ENCODE assay signal across 8 mouse cellular contexts in genomic region chr9:3404372-3404771, GRCm38 (mm10). TPM values are rescaled to one million over a fixed set of nuclear protein-coding genes. Genes with fewer than 3 reads are reported as not detected.
A peak's percentile ranks its signal among the peaks of the same experiment; 100 is the strongest.
DNase-seq lines count a peak whose midpoint lies in the region; ATAC-seq and TF ChIP-seq lines count a peak whose summit lies in the region.

No protein-coding gene starts in this region.

- no peaks in the 10 kb centered on the region for H3K36me3 ChIP-seq in heart, embryonic 11.5 days (ENCODE audit: control insufficient read depth, insufficient read depth, low read length)
- no peaks in the 10 kb centered on the region for H3K36me3 ChIP-seq in lung, embryonic 14.5 days (ENCODE audit: insufficient read depth)

- ATAC-seq in heart, embryonic 11.5 days (replicated peaks; ENCODE audit: insufficient number of reproducible peaks, low FRiP score, low TSS enrichment): no peak
- peak; percentile 9; the same call in 1 of the 2 replicates for ATAC-seq in lung, embryonic 14.5 days (ENCODE audit: insufficient read depth)

- no peak overlapping the region for H3K27ac ChIP-seq in cortical plate, adult 2 months (ENCODE audit: insufficient read depth, low read length)
- peak overlapping the region; percentile 47; the same call in 1 of the 2 replicates for H3K27ac ChIP-seq in heart, embryonic 11.5 days (ENCODE audit: low read depth, low read length)
- peak overlapping the region; percentile 64 for H3K27ac ChIP-seq in lung, embryonic 14.5 days (ENCODE audit: low read depth)

- no peaks in the 10 kb centered on the region for H3K4me1 ChIP-seq in cortical plate, adult 2 months (ENCODE audit: control insufficient read depth, insufficient read depth, low read length)
- H3K4me1 ChIP-seq in heart, embryonic 11.5 days (ENCODE audit: control insufficient read depth, insufficient read depth, low read length): no peaks in the 10 kb centered on the region
- no peaks in the 10 kb centered on the region for H3K4me1 ChIP-seq in lung, embryonic 14.5 days (ENCODE audit: insufficient read depth)

- H3K4me2 ChIP-seq in heart, embryonic 11.5 days: peak overlapping the region; percentile 66
- peak overlapping the region; percentile 66 for H3K4me2 ChIP-seq in lung, embryonic 14.5 days

- DNase-seq in 416B (ENCODE audit: low read depth) (peak; percentile 86), NIH3T3 (ENCODE audit: low read depth) (peak; percentile 46)
- peak; percentile 14 for DNase-seq in kidney, postnatal 14 days
- peak; percentile 53 for DNase-seq in lung, embryonic 14.5 days
- peak; percentile 48 for DNase-seq in retina, embryonic 14.5 days (ENCODE audit: low spot score)
- no peak for DNase-seq in urinary bladder, adult 2 months (ENCODE audit: low spot score)

- peak overlapping the region; percentile 77 for H3K9ac ChIP-seq in heart, embryonic 11.5 days (ENCODE audit: low read depth, low read length)
- H3K9ac ChIP-seq in lung, embryonic 14.5 days: peak overlapping the region; percentile 73

- H3K4me3 ChIP-seq in cortical plate, adult 2 months (ENCODE audit: insufficient read depth, low read length): peak overlapping the region; percentile 42
- peak overlapping the region; percentile 60 for H3K4me3 ChIP-seq in heart, embryonic 11.5 days (ENCODE audit: low read depth, low read length)
- H3K4me3 ChIP-seq in lung, embryonic 14.5 days (ENCODE audit: low read depth, low read length): peak overlapping the region; percentile 69

- no peaks in the 10 kb centered on the region for H3K9me3 ChIP-seq in heart, embryonic 11.5 days (replicated peaks; ENCODE audit: control insufficient read depth, low read length)
- no peaks in the 10 kb centered on the region for H3K9me3 ChIP-seq in lung, embryonic 14.5 days (ENCODE audit: low read depth, low read length)

- WGBS in heart, embryonic 11.5 days (ENCODE audit: insufficient replicate concordance): under 1% methylated on average over 13 of the region's 13 CpGs
- under 1% methylated on average over 13 of the region's 13 CpGs for WGBS in lung, embryonic 14.5 days

- TF ChIP-seq POLR2A in cortical plate, adult 2 months (IDR thresholded peaks at IDR 0.05; ENCODE audit: extremely low read depth, insufficient read depth, low read length): no peak

- H3K27me3 ChIP-seq in heart, embryonic 11.5 days (ENCODE audit: control insufficient read depth, insufficient read depth, low read length): no peaks in the 10 kb centered on the region
- H3K27me3 ChIP-seq in lung, embryonic 14.5 days (ENCODE audit: insufficient read depth, low read length): no peaks in the 10 kb centered on the region

- TF ChIP-seq CTCF in cortical plate, adult 2 months (IDR thresholded peaks at IDR 0.05; ENCODE audit: extremely low read depth, insufficient read depth, low read length): no peak
- TF ChIP-seq CTCF in lung, embryonic 14.5 days (IDR thresholded peaks at IDR 0.05; ENCODE audit: low read depth): no peak

RNA-seq across cellular contexts. Expression of gene Cwf19l2, which starts 1.0 kb away (rescaled TPM):
- polyA plus RNA-seq in cortical plate, adult 2 months (2012; rRNA removed): 5.2 and 5.4 TPM in 2 replicates
- 10.6 and 14.2 TPM in 2 replicates for polyA plus RNA-seq in heart, embryonic 11.5 days (2014; fragmentation: Nextera tagmentation; extraction: Ambion mirVana)
- 15.4 and 16.3 TPM in 2 replicates for polyA plus RNA-seq in lung, embryonic 14.5 days (2014; fragmentation: Nextera tagmentation; extraction: Ambion mirVana)
- polyA plus RNA-seq in urinary bladder, adult 2 months (2012; rRNA removed): 5.2 and 7.5 TPM in 2 replicates
